Mouse (Mus musculus) stomach, embryonic 14.5 days (tissue): Measurements from ENCODE around the gene Zbtb16. TPM values are rescaled to one million over a fixed set of nuclear protein-coding genes. Genes with fewer than 3 reads are reported as not detected.

Experiments used
- ATAC-seq: fragments of 200-750 bp; cut with Nextera tagmentation; 2 replicates; pipeline ENCODE4 v1.8.0; 2017; ENCODE audit warnings: low read depth, moderate TSS enrichment; ENCODE audit not compliant: insufficient number of reproducible peaks, insufficient read depth, low FRiP score
- H3K27ac ChIP-seq: fragments of 300-500 bp; sonication (generic); 2 replicates; pipeline ENCODE4 v1.5.1; 2014; ENCODE audit warnings: mild to moderate bottlenecking, low read length, moderate library complexity, mixed read lengths
- H3K27me3 ChIP-seq: fragments of 300-500 bp; sonication (generic); 2 replicates; pipeline ENCODE4 v1.6.1; 2014; ENCODE audit warnings: low read length, control low read depth, mixed read lengths; ENCODE audit not compliant: control insufficient read depth, insufficient read depth
- H3K36me3 ChIP-seq: fragments of 300-500 bp; sonication (generic); 2 replicates; pipeline ENCODE4 v1.6.1; 2014; ENCODE audit warnings: mild to moderate bottlenecking, control low read depth, low read length, moderate library complexity, mixed read lengths; ENCODE audit not compliant: control insufficient read depth, insufficient read depth
- H3K4me1 ChIP-seq: fragments of 300-500 bp; sonication (generic); 2 replicates; pipeline ENCODE4 v1.6.1; 2014; ENCODE audit warnings: low read length, control low read depth, mixed read lengths; ENCODE audit not compliant: control insufficient read depth, insufficient read depth
- H3K4me2 ChIP-seq: fragments of 300-500 bp; sonication (generic); replicated peaks from 2 replicates; pipeline ENCODE4 v1.6.1; 2014; ENCODE audit warnings: low read depth, low read length, control low read depth
- H3K4me3 ChIP-seq: fragments of 300-500 bp; sonication (generic); 2 replicates; pipeline ENCODE4 v1.5.1; 2014; ENCODE audit warnings: low read depth, low read length, control low read depth
- H3K9ac ChIP-seq: fragments of 300-500 bp; sonication (generic); replicated peaks from 2 replicates; pipeline ENCODE4 v1.6.1; 2014; ENCODE audit warnings: low read depth, mild to moderate bottlenecking, control low read depth, low read length, moderate library complexity, mixed read lengths
- H3K9me3 ChIP-seq: fragments of 300-500 bp; sonication (generic); 2 replicates; pipeline ENCODE4 v1.6.1; 2016; ENCODE audit warnings: low read depth, low read length, control low read depth; ENCODE audit not compliant: control insufficient read depth
- WGBS: fragments of 180-500 bp; shearing (Covaris S2); extraction: QIAGEN DNeasy Blood & Tissue Kit; methylation state at CpG from one replicate; pipeline ENCODE4 v1.1.7; 2014; 5-methylcytosine and 5-hydroxymethylcytosine counted together
- polyA plus RNA-seq: library from polyadenylated mRNA; unstranded; fragments of >200 nt; fragmentation: Nextera tagmentation; extraction: Ambion mirVana; gene quantifications from 2 replicates; pipeline ENCODE4 v1.2.1, GENCODE M21; 2014

Gene Zbtb16
- polyA plus RNA-seq, 1 experiment from 2014 or later: 6.6 TPM

GRCm38 (mm10) chr9:48678426-48679358 is 157.3 kb downstream of the Zbtb16 start:
- no peak overlapping the region for H3K9ac ChIP-seq
- H3K27ac ChIP-seq: no peak overlapping the region
- no peak overlapping the region for H3K4me3 ChIP-seq
- peaks cover 15% of the 10 kb centered on the region; the same call in 1 of the 2 replicates for H3K4me1 ChIP-seq
- no peaks in the 10 kb centered on the region for H3K9me3 ChIP-seq
- H3K27me3 ChIP-seq: no peaks in the 10 kb centered on the region
- 29% methylated on average over 19 of the region's 19 CpGs for WGBS
- no peak overlapping the region for H3K4me2 ChIP-seq
- no peaks in the 10 kb centered on the region for H3K36me3 ChIP-seq
- no peak for ATAC-seq

DNA sequence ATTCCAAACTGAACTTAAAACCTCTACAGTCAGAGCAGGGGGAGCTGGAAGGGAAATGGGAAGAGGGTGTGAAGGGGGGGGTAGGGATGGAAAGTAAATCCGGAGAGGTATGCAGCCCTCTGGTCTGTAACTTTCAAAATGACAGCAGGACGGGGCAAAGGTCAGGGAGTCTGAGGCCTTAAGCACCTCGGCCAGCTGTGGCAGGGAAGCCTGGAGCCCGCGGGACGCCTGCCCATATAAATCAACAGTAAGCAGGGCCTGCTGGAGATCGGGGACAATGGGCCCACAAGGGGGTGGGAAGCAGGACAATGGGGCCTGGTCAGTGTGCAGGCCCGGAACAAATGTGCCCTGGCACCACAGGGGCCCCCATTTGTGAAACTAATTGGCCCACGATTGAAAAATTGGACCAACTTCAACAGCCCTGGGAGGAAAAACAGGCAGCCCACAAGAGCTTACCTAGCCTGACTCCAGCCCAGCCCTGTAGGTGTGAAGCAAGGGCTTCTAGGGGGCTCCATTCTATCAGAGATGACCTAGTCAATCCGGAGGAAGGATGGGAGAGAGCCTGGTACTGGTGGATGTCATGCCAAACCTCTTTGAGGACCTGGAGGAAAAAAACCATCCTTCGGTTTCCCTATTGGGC is 160.8 kb downstream of the Zbtb16 start:
- 23% methylated on average over 11 of the region's 11 CpGs for WGBS
- H3K27ac ChIP-seq: no peak overlapping the region
- ATAC-seq: no peak
- no peak overlapping the region for H3K9ac ChIP-seq
- H3K36me3 ChIP-seq: no peaks in the 10 kb centered on the region
- H3K27me3 ChIP-seq: no peaks in the 10 kb centered on the region
- H3K4me1 ChIP-seq: peaks cover 15% of the 10 kb centered on the region; the same call in 1 of the 2 replicates
- no peak overlapping the region for H3K4me3 ChIP-seq
- H3K9me3 ChIP-seq: no peaks in the 10 kb centered on the region
- no peak overlapping the region for H3K4me2 ChIP-seq

DNA sequence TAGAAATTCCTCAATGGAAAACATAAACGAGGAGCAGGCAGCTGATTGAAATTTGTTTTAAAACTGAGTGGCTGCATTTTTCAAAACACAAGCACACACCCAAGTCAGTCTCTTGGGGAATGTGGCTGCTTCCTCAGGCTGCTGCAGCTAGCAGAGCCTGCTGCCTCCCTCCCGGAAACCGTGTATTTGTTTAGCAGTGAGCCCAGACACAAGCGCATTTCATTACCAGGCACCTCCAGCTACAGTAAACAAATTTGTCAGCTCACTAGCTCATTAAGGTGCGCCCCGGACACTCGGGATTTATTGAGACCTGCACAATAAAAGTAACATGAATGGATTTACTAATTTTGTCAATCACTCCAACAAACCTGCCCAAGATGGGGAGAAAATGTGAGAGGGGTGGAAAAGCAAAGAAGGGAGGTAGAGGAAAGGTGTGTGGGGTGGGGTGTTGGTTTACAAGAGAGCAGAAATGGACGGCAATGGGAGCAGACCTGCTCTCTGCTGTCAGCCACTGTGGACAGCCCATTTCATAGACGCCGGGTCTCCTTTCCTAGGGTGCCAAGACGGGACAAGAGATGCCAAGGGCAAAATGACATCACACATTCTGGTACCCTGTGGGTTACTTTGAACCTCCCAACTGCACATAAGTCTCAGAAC is 161.5 kb downstream of the Zbtb16 start:
- H3K36me3 ChIP-seq: no peaks in the 10 kb centered on the region
- H3K27ac ChIP-seq: no peak overlapping the region
- 18% methylated on average over 11 of the region's 11 CpGs for WGBS
- no peak for ATAC-seq
- peaks cover 15% of the 10 kb centered on the region; the same call in 1 of the 2 replicates for H3K4me1 ChIP-seq
- no peaks in the 10 kb centered on the region for H3K27me3 ChIP-seq
- no peak overlapping the region for H3K4me3 ChIP-seq
- H3K4me2 ChIP-seq: no peak overlapping the region
- no peaks in the 10 kb centered on the region for H3K9me3 ChIP-seq
- no peak overlapping the region for H3K9ac ChIP-seq

GRCm38 (mm10) chr9:48673804-48674203 is 162.2 kb downstream of the Zbtb16 start:
- Histone ChIP-seq H3K9ac (no peak overlapping the region), H3K4me2 (no peak overlapping the region), H3K27me3 (no peaks in the 10 kb centered on the region), H3K36me3 (no peaks in the 10 kb centered on the region), H3K4me3 (no peak overlapping the region), H3K4me1 (peaks cover 9% of the 10 kb centered on the region; the same call in 1 of the 2 replicates), H3K9me3 (no peaks in the 10 kb centered on the region), H3K27ac (no peak overlapping the region)
- WGBS: 50% methylated on average over 5 of the region's 5 CpGs
- ATAC-seq: no peak

DNA sequence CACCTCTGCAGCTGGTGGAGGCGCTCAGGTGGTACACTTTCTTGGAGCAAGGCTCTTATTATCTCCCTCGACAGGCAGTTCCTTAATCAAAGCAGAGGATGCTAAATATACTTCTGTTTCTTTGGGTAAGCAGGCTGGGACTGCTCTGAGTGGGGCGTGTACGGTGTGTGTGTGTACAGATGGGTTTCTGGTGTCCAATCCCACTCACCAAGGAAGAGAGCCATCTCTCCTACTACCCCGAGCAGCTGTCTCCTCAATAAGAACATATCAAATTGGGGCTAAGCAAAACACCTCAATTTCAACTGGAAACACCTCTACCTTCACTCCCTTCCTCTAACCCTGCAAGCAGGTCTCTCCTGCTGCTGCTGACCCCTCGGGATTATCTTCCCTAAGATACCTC is 162.8 kb downstream of the Zbtb16 start:
- no peak overlapping the region for H3K4me3 ChIP-seq
- H3K36me3 ChIP-seq: no peaks in the 10 kb centered on the region
- no peak overlapping the region for H3K9ac ChIP-seq
- WGBS: 75% methylated on average over 6 of the region's 6 CpGs
- H3K9me3 ChIP-seq: no peaks in the 10 kb centered on the region
- H3K27ac ChIP-seq: no peak overlapping the region
- H3K27me3 ChIP-seq: no peaks in the 10 kb centered on the region
- H3K4me2 ChIP-seq: no peak overlapping the region
- ATAC-seq: no peak
- peaks cover 6% of the 10 kb centered on the region; the same call in 1 of the 2 replicates for H3K4me1 ChIP-seq

DNA sequence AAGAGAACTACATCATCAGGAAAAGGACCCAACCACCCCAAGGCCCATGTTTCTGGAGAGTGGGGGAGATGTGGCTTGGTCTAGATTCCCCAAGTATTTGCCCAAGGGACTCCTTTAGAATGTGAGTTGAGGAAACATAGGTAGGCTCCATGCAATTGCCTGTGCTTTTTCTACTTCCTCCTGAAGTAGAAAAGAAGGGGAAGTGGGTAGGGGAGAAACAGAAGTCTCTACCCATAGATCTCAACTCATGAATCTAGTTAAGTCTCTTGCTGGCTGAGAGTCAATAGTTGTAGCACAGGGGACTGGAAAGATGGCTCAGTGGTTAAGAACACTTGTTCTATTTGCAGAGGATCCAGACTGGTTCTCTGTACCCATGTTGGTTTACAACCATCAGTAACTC is 164.2 kb downstream of the Zbtb16 start:
- Histone ChIP-seq H3K27me3 (no peaks in the 10 kb centered on the region), H3K4me2 (no peak overlapping the region), H3K27ac (no peak overlapping the region), H3K4me1 (peaks cover 6% of the 10 kb centered on the region; the same call in 1 of the 2 replicates), H3K9ac (no peak overlapping the region), H3K9me3 (no peaks in the 10 kb centered on the region), H3K4me3 (no peak overlapping the region), H3K36me3 (no peaks in the 10 kb centered on the region)
- no peak for ATAC-seq

DNA sequence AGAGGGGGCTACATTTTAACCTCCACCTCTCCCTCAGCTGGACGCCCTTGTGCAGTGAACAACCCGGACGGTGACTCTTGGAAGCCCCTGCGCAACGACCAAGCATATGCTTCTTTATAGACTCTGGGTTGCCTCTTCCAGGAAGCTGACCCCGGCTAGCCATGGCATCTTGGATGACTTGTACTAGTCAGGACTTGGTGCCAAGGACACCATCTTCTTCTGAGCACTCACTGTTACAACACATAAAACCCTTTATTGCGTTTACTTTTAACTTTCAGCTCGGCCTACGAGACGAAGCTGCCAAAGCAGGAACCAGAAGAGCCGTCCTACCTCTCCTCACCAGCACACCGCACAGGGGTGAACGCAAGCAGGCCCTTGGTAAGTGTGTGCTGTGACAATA is 165.9 kb downstream of the Zbtb16 start:
- H3K27ac ChIP-seq: no peak overlapping the region
- no peak overlapping the region for H3K4me3 ChIP-seq
- no peak for ATAC-seq
- 84% methylated on average over 13 of the region's 13 CpGs for WGBS
- no peaks in the 10 kb centered on the region for H3K9me3 ChIP-seq
- H3K36me3 ChIP-seq: no peaks in the 10 kb centered on the region
- H3K27me3 ChIP-seq: no peaks in the 10 kb centered on the region
- H3K4me2 ChIP-seq: no peak overlapping the region
- H3K4me1 ChIP-seq: peaks cover 6% of the 10 kb centered on the region; the same call in 1 of the 2 replicates
- no peak overlapping the region for H3K9ac ChIP-seq

DNA sequence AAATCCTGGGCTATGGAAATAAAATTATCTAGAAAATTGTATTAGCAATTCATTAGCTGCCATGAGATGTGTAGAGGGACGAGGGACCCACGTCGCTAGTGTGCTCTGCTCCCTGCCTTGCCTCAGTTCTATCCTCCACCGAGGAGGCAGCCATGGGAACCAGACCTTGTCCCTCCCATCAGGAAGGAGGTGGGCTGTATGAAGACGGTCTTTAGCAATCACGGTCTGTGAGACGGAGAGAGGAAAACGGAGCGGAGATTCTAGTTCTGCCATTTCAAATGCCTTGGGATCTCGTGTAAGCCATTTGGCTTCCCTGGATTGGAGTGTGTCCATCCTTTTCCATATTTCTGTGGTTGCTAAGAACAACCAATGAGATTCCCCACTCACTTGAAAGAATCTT is 166.3 kb downstream of the Zbtb16 start:
- 76% methylated on average over 10 of the region's 10 CpGs for WGBS
- H3K4me3 ChIP-seq: no peak overlapping the region

More for the DNA sequence above, 166.3 kb downstream of the Zbtb16 start:
- H3K9ac ChIP-seq: no peak overlapping the region
- H3K27ac ChIP-seq: no peak overlapping the region
- H3K4me2 ChIP-seq: no peak overlapping the region
- H3K36me3 ChIP-seq: no peaks in the 10 kb centered on the region
- no peak for ATAC-seq
- peaks cover 6% of the 10 kb centered on the region; the same call in 1 of the 2 replicates for H3K4me1 ChIP-seq
- H3K9me3 ChIP-seq: no peaks in the 10 kb centered on the region
- no peaks in the 10 kb centered on the region for H3K27me3 ChIP-seq
